Mouse (Mus musculus): Measurements from ENCODE around the gene Nmnat1. TPM values are rescaled to one million over a fixed set of nuclear protein-coding genes. Genes with fewer than 3 reads are reported as not detected.

Nmnat1 gene
- polyA plus RNA-seq, 1 experiment from 2014 or later = 8.6 TPM

- Histone ChIP-seq H3K4me1 (0 out of 2 replicates have a peak, but pooled peaks cover 3% of the 10 kb centered on the region), H3K9ac (no peak overlapping the region), H3K36me3 (no peaks in the 10 kb centered on the region), H3K27ac (no peak overlapping the region), H3K9me3 (no peaks in the 10 kb centered on the region), H3K4me3 (no peak overlapping the region), H3K4me2 (no peak overlapping the region), H3K27me3 (no peaks in the 10 kb centered on the region)
- no peak for ATAC-seq (ENCODE audit: insufficient number of reproducible peaks, low FRiP score, low TSS enrichment, low read depth)
- WGBS = 81% methylated on average over 5 of the region's 5 CpGs
Measured at GRCm38 (mm10) chr4:149429592-149429991, 55.4 kb downstream of the Nmnat1 start.

GRCm38 (mm10) chr4:149426325-149427199, 58.4 kb downstream of the Nmnat1 start, which contains the start of gene Ube4b:
TSS of gene Ube4b (minus strand) at chr4:149426749.
- under 1% methylated on average over 47 of the region's 50 CpGs for WGBS
- Histone ChIP-seq H3K4me2 (peak within 1 kb of the TSS; percentile 63), H3K27ac (peak within 1 kb of the TSS; percentile 98), H3K4me3 (peak within 1 kb of the TSS; percentile 72), H3K9ac (peak within 1 kb of the TSS; percentile 88), H3K27me3 (no peaks in the 10 kb centered on the region), H3K4me1 (peaks cover 10% of the 10 kb centered on the region; the same call in 1 of the 2 replicates), H3K36me3 (no peaks in the 10 kb centered on the region), H3K9me3 (no peaks in the 10 kb centered on the region)
- ATAC-seq (ENCODE audit: insufficient number of reproducible peaks, low FRiP score, low TSS enrichment, low read depth) = peak; percentile 94

- H3K9ac ChIP-seq = peak overlapping the region; percentile 88
- WGBS = 0% methylated on average over 35 of the region's 35 CpGs
Measured at GRCm38 (mm10) chr4:149425801-149426292, 59.2 kb downstream of the Nmnat1 start.

GRCm38 (mm10) chr4:149424755-149425154, 60.2 kb downstream of the Nmnat1 start:
- Histone ChIP-seq H3K4me2 (peak overlapping the region; percentile 63), H3K9me3 (no peaks in the 10 kb centered on the region), H3K27me3 (no peaks in the 10 kb centered on the region), H3K36me3 (no peaks in the 10 kb centered on the region), H3K27ac (no peak overlapping the region), H3K4me1 (peaks cover 10% of the 10 kb centered on the region; the same call in 1 of the 2 replicates), H3K4me3 (peak overlapping the region; percentile 72), H3K9ac (peak overlapping the region; percentile 39)
- WGBS = 0% methylated on average over 9 of the region's 9 CpGs
- ATAC-seq (ENCODE audit: insufficient number of reproducible peaks, low FRiP score, low TSS enrichment, low read depth) = no peak

More at GRCm38 (mm10) chr4:149425801-149426292, 59.2 kb downstream of the Nmnat1 start:
- Histone ChIP-seq H3K4me2 (peak overlapping the region; percentile 63), H3K27ac (peak overlapping the region; percentile 98), H3K4me3 (peak overlapping the region; percentile 72), H3K27me3 (no peaks in the 10 kb centered on the region), H3K36me3 (no peaks in the 10 kb centered on the region), H3K9me3 (no peaks in the 10 kb centered on the region), H3K4me1 (peaks cover 10% of the 10 kb centered on the region; the same call in 1 of the 2 replicates)
- peak; percentile 69 for ATAC-seq (ENCODE audit: insufficient number of reproducible peaks, low FRiP score, low TSS enrichment, low read depth)

DNA sequence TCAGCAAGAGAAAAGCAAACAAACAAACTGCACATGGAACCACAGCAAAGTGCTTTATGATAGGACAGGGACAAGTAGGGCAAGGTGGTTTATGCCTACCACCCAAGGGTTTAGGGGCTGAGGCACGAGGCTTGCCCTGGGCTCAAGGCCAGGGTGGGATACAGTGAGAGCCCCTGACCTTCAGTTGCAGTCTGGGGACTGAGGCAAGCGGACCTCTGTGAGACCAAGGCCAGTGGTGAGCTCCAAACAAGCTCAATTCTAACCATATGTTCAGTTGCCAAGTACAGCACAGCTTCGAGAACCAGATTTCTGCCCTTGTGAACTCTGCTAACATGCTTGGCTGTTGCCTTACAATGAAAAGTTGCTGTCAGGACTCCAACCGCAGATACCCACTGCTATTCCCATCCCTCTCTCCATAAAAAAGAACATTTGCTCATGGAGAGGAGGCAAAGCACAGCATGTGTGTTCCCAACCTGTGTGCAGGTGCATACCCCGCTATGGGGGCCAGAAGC, 67.1 kb downstream of the Nmnat1 start:
- no peak overlapping the region; the same call in 1 of the 2 replicates for H3K27ac ChIP-seq
- no peak overlapping the region for H3K9ac ChIP-seq
- no peak overlapping the region for H3K4me3 ChIP-seq
- no peak for ATAC-seq (ENCODE audit: insufficient number of reproducible peaks, low FRiP score, low TSS enrichment, low read depth)
- WGBS = 57% methylated on average over 5 of the region's 5 CpGs
- H3K36me3 ChIP-seq = 0 out of 2 replicates have a peak, but pooled peaks cover 2% of the 10 kb centered on the region
- peaks cover 42% of the 10 kb centered on the region for H3K4me1 ChIP-seq
- no peaks in the 10 kb centered on the region for H3K27me3 ChIP-seq
- no peak overlapping the region for H3K4me2 ChIP-seq
- H3K9me3 ChIP-seq = no peaks in the 10 kb centered on the region

Other genes starting within 250 kb of the Nmnat1 start
- gene Kif1b, start 177.5 kb downstream of the Nmnat1 start, polyA plus RNA-seq (2015; fragmentation: Nextera tagmentation; extraction: Ambion mirVana) = 41.6 and 47.3 TPM in 2 replicates
- gene Ube4b, start 58.5 kb downstream of the Nmnat1 start, polyA plus RNA-seq (2015; fragmentation: Nextera tagmentation; extraction: Ambion mirVana) = 39.6 and 45.4 TPM in 2 replicates
- 1.0 and 1.5 TPM in 2 replicates for gene Rbp7, start 30.2 kb downstream of the Nmnat1 start, polyA plus RNA-seq (2015; fragmentation: Nextera tagmentation; extraction: Ambion mirVana)
- gene Tmem274, start 7.8 kb downstream of the Nmnat1 start, polyA plus RNA-seq (2015; fragmentation: Nextera tagmentation; extraction: Ambion mirVana) = not detected in 2 replicates
- gene Lzic, start within 50 bp of the Nmnat1 start, polyA plus RNA-seq (2015; fragmentation: Nextera tagmentation; extraction: Ambion mirVana) = 42.4 and 46.1 TPM in 2 replicates
- gene Ctnnbip1, start 33.0 kb upstream of the Nmnat1 start, polyA plus RNA-seq (2015; fragmentation: Nextera tagmentation; extraction: Ambion mirVana) = 58.9 and 64.4 TPM in 2 replicates
- 39.4 and 56.1 TPM in 2 replicates for gene Clstn1, start 101.3 kb upstream of the Nmnat1 start, polyA plus RNA-seq (2015; fragmentation: Nextera tagmentation; extraction: Ambion mirVana)
- 4.1 and 5.1 TPM in 2 replicates for gene Pik3cd, start 217.4 kb upstream of the Nmnat1 start, polyA plus RNA-seq (2015; fragmentation: Nextera tagmentation; extraction: Ambion mirVana)